Mouse (Mus musculus): ENCODE results near the gene Aanat.

GRCm38 (mm10) chr11:116621258-116621704, 35.0 kb downstream of the Aanat start:
- no peak for TF ChIP-seq GATA1 (IDR thresholded peaks at IDR 0.05; ENCODE audit: low read depth, low read length)
- no peak for TF ChIP-seq USF1 (IDR thresholded peaks at IDR 0.05; ENCODE audit: low read depth, low read length)
- TF ChIP-seq CTCF (IDR thresholded peaks at IDR 0.05 in 2 of 3, conservative IDR thresholded peaks at IDR 0.05 in 1 of 3; ENCODE audit: control insufficient read depth in 1 of 3, insufficient read depth in 1 of 3, low read depth in 2 of 3, low read length in 3 of 3, poor library complexity in 1 of 3, severe bottlenecking in 1 of 3), result no peak
- no peak for TF ChIP-seq EP300 (IDR thresholded peaks at IDR 0.05; ENCODE audit: low read depth in 1 of 2, low read length in 2 of 2)
- TF ChIP-seq MYB (IDR thresholded peaks at IDR 0.05; ENCODE audit: low read depth, low read length), result no peak
- no peak for TF ChIP-seq ZNF384 (IDR thresholded peaks at IDR 0.05; ENCODE audit: low read depth, low read length)
